Mouse (Mus musculus): ENCODE measurements around the gene Hipk3. TPM values are rescaled to one million over a fixed set of nuclear protein-coding genes. Genes with fewer than 3 reads are reported as not detected.

The Hipk3 gene
- polyA plus RNA-seq, 1 experiment from 2014 or later = 5.7 TPM

GRCm38 (mm10) chr2:104436226-104436625 is 58.0 kb downstream of the Hipk3 start:
- Histone ChIP-seq H3K9ac (replicated peaks) (no peak overlapping the region), H3K27ac (no peak overlapping the region), H3K27me3 (no peaks in the 10 kb centered on the region), H3K9me3 (no peaks in the 10 kb centered on the region), H3K36me3 (peaks cover 55% of the 10 kb centered on the region), H3K4me1 (replicated peaks) (no peaks in the 10 kb centered on the region), H3K4me3 (replicated peaks) (no peak overlapping the region), H3K4me2 (replicated peaks) (no peak overlapping the region)
- no peak for ATAC-seq
- 93% methylated on average over 3 of the region's 3 CpGs for WGBS

DNA sequence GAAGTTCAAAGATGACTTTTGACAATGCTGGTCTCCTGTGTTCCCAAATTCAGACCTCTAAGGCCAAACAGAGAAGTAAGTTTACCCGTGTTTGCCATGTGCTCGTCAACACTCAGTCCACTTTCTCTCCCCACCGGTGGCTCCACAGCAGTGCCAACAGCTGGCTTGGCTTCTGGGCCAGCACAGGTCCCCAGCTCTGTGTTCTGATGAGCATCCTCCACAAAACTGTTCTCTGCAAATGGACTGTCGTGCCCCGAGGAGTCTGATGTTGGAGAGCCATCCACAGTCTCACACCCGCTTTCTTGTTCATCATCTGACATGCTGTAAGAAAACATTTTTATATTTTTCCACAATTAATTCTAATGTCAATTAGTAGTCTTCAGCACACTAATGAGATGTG is 63.2 kb downstream of the Hipk3 start:
- no peak overlapping the region for H3K27ac ChIP-seq
- no peaks in the 10 kb centered on the region for H3K4me1 ChIP-seq (replicated peaks)
- peaks cover 56% of the 10 kb centered on the region for H3K36me3 ChIP-seq
- H3K4me2 ChIP-seq (replicated peaks) = no peak overlapping the region
- 95% methylated on average over 6 of the region's 6 CpGs for WGBS
- no peak overlapping the region for H3K9ac ChIP-seq (replicated peaks)
- no peaks in the 10 kb centered on the region for H3K27me3 ChIP-seq
- H3K9me3 ChIP-seq = no peaks in the 10 kb centered on the region
- no peak for ATAC-seq
- no peak overlapping the region for H3K4me3 ChIP-seq (replicated peaks)

DNA sequence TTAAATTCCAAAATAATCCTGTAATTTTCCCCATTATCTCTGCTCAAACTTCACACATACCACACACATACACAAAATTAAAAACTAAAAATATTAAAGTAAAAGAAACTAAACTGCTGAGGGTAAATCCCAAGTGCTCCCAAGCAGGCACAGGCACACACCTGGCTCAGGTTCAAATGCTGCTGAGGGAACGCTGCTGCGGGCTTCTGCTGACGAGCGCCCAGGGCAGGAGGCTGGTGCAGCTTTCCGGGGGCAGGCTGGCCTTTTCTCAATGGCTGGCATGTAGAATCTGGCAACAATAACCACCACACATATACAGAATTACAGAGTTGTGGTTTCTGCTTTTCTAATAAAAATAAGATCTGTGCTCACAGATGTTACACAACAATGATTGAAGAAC is 63.7 kb downstream of the Hipk3 start:
- Histone ChIP-seq H3K9me3 (no peaks in the 10 kb centered on the region), H3K9ac (replicated peaks) (no peak overlapping the region), H3K27ac (no peak overlapping the region), H3K36me3 (peaks cover 51% of the 10 kb centered on the region), H3K4me2 (replicated peaks) (no peak overlapping the region), H3K4me1 (replicated peaks) (no peaks in the 10 kb centered on the region), H3K4me3 (replicated peaks) (no peak overlapping the region), H3K27me3 (no peaks in the 10 kb centered on the region)
- ATAC-seq = no peak
- 98% methylated on average over 5 of the region's 5 CpGs for WGBS

- no peak for ATAC-seq
- Histone ChIP-seq H3K4me3 (replicated peaks) (no peak overlapping the region), H3K27me3 (no peaks in the 10 kb centered on the region), H3K36me3 (peaks cover 17% of the 10 kb centered on the region), H3K4me2 (replicated peaks) (no peak overlapping the region), H3K4me1 (replicated peaks) (no peaks in the 10 kb centered on the region), H3K9ac (replicated peaks) (no peak overlapping the region), H3K27ac (no peak overlapping the region), H3K9me3 (no peaks in the 10 kb centered on the region)
- WGBS = 83% methylated on average over 3 of the region's 3 CpGs
These were observed 68.1 kb downstream of the Hipk3 start for GRCm38 (mm10) chr2:104426112-104426511.

- Histone ChIP-seq H3K4me3 (replicated peaks) (no peak overlapping the region), H3K27ac (no peak overlapping the region), H3K4me1 (replicated peaks) (no peaks in the 10 kb centered on the region), H3K9me3 (no peaks in the 10 kb centered on the region), H3K9ac (replicated peaks) (no peak overlapping the region), H3K36me3 (no peaks in the 10 kb centered on the region), H3K27me3 (no peaks in the 10 kb centered on the region), H3K4me2 (replicated peaks) (no peak overlapping the region)
- 5% methylated on average over 1 of the region's 1 CpGs for WGBS
- ATAC-seq = peak; percentile 77
These were observed 72.0 kb downstream of the Hipk3 start for GRCm38 (mm10) chr2:104422230-104422629.

DNA sequence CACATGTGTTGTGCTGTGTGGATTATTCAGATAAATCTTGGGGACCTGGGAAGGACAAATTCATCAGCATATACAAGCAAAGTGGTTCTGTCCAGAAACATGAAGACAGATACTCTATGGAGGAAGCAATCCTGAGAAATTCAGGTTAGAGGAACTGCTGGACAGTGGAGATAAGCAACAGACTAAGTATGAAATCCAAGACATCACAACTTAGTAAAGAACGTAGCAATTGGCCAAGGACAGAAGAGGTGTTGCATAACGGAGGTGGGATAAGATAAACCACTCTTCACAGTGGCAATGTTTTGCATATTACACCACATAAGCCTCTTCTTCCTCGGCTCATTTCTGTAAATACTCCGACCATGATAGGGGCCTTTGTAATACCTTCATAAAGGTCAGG is 73.4 kb downstream of the Hipk3 start:
- Histone ChIP-seq H3K9me3 (no peaks in the 10 kb centered on the region), H3K4me2 (replicated peaks) (no peak overlapping the region), H3K36me3 (no peaks in the 10 kb centered on the region), H3K27me3 (no peaks in the 10 kb centered on the region), H3K4me1 (replicated peaks) (no peaks in the 10 kb centered on the region), H3K9ac (replicated peaks) (no peak overlapping the region), H3K27ac (no peak overlapping the region), H3K4me3 (replicated peaks) (no peak overlapping the region)
- WGBS = 90% methylated on average over 4 of the region's 4 CpGs
- no peak for ATAC-seq

- H3K36me3 ChIP-seq = no peaks in the 10 kb centered on the region
- ATAC-seq = no peak
These were observed 74.2 kb downstream of the Hipk3 start for GRCm38 (mm10) chr2:104419999-104420398.

DNA sequence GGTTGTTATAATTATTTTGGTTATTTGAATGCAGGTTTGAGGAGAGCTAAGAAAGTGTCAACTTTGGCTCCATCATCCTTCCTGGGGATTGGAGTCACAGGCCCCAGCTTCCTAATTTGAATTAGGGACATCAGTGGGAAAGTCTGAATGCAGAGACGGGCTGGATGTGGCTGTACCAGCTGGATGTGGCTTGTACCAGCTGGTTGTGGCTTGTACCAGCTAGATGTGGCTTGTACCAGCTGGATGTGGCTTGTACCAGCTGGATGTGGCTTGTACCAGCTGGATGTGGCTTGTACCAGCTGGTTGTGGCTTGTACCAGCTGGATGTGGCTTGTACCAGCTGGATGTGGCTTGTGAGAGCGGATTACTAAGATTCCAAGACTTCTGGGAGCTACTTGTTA is 74.8 kb downstream of the Hipk3 start:
- H3K36me3 ChIP-seq = no peaks in the 10 kb centered on the region
- no peaks in the 10 kb centered on the region for H3K27me3 ChIP-seq
- H3K4me1 ChIP-seq (replicated peaks) = no peaks in the 10 kb centered on the region
- no peak overlapping the region for H3K4me2 ChIP-seq (replicated peaks)
- H3K27ac ChIP-seq = no peak overlapping the region
- 94% methylated on average over 2 of the region's 2 CpGs for WGBS
- H3K9me3 ChIP-seq = no peaks in the 10 kb centered on the region
- ATAC-seq = no peak
- no peak overlapping the region for H3K9ac ChIP-seq (replicated peaks)
- no peak overlapping the region for H3K4me3 ChIP-seq (replicated peaks)

More at GRCm38 (mm10) chr2:104419999-104420398, 74.2 kb downstream of the Hipk3 start:
- Histone ChIP-seq H3K4me3 (replicated peaks) (no peak overlapping the region), H3K4me2 (replicated peaks) (no peak overlapping the region), H3K27ac (no peak overlapping the region), H3K9ac (replicated peaks) (no peak overlapping the region), H3K4me1 (replicated peaks) (no peaks in the 10 kb centered on the region), H3K27me3 (no peaks in the 10 kb centered on the region), H3K9me3 (no peaks in the 10 kb centered on the region)
- WGBS = 96% methylated on average over 1 of the region's 1 CpGs

DNA sequence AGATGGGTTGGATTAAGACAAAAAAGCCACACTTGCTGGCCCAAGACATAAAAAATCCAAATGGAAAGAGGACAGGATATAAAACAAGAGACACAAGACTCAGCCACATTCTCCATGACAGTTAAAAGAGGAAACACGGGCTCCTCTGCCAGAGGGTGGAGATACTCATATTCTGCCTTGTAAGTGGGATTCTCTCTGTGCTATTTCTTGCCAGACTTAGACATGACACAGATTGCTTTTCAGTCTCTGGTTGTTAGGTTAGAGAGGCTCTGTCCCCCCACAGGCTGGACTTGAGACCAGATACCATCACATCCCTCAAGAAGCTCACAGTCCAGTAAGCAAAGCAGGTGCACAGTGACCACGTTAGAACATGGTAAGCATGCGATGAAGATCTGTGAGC is 81.2 kb downstream of the Hipk3 start:
- 81% methylated on average over 3 of the region's 3 CpGs for WGBS
- H3K27me3 ChIP-seq = peaks cover 37% of the 10 kb centered on the region

GRCm38 (mm10) chr2:104412496-104412895 is 81.8 kb downstream of the Hipk3 start:
- no peaks in the 10 kb centered on the region for H3K9me3 ChIP-seq
- H3K4me1 ChIP-seq (replicated peaks) = peaks cover 23% of the 10 kb centered on the region
- no peaks in the 10 kb centered on the region for H3K36me3 ChIP-seq
- no peak overlapping the region for H3K4me3 ChIP-seq (replicated peaks)
- WGBS = 46% methylated on average over 4 of the region's 4 CpGs
- no peak for ATAC-seq
- H3K27me3 ChIP-seq = peaks cover 42% of the 10 kb centered on the region
- no peak overlapping the region for H3K9ac ChIP-seq (replicated peaks)
- H3K27ac ChIP-seq = no peak overlapping the region
- no peak overlapping the region for H3K4me2 ChIP-seq (replicated peaks)

More for the DNA sequence above, 81.2 kb downstream of the Hipk3 start:
- Histone ChIP-seq H3K4me1 (replicated peaks) (peaks cover 18% of the 10 kb centered on the region), H3K9ac (replicated peaks) (no peak overlapping the region), H3K36me3 (no peaks in the 10 kb centered on the region), H3K9me3 (no peaks in the 10 kb centered on the region), H3K4me2 (replicated peaks) (no peak overlapping the region), H3K4me3 (replicated peaks) (no peak overlapping the region), H3K27ac (no peak overlapping the region)
- ATAC-seq = no peak

DNA sequence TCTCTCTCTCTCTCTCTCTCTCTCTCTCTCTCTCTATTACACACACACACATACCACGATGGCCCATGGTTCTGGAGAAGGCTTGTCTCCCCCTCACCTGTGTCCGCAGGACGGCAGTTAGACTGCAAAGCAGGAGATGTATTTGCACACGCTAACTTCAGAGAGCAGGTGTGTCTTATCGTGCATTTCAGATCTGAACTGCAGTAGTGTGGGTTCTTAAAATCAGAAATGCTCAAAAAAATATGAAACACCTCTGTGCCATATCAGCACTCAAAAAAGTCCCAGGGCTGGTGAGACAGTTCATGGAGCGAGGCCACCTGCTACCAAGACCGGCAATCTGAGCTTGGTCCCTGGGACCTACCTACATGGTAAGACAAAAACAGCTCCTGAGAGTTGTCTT is 82.4 kb downstream of the Hipk3 start:
- ATAC-seq = no peak

GRCm38 (mm10) chr2:104410963-104411545 is 83.2 kb downstream of the Hipk3 start, which contains the start of gene D430041D05Rik:
TSS of gene D430041D05Rik (minus strand) at chr2:104411013.
- H3K4me1 ChIP-seq (replicated peaks) = peaks cover 26% of the 10 kb centered on the region
- WGBS = 73% methylated on average over 4 of the region's 4 CpGs
- H3K27ac ChIP-seq = peak within 1 kb of the TSS; percentile 92
- no peak for ATAC-seq
- peak within 1 kb of the TSS; percentile 84 for H3K4me2 ChIP-seq (replicated peaks)
- peaks cover 47% of the 10 kb centered on the region for H3K27me3 ChIP-seq
- H3K9me3 ChIP-seq = no peaks in the 10 kb centered on the region
- H3K36me3 ChIP-seq = no peaks in the 10 kb centered on the region
- peak within 1 kb of the TSS; percentile 62 for H3K4me3 ChIP-seq (replicated peaks)
- H3K9ac ChIP-seq (replicated peaks) = peak within 1 kb of the TSS; percentile 93

More for the DNA sequence above, 82.4 kb downstream of the Hipk3 start:
- no peak overlapping the region for H3K4me2 ChIP-seq (replicated peaks)
- peaks cover 26% of the 10 kb centered on the region for H3K4me1 ChIP-seq (replicated peaks)
- no peak overlapping the region for H3K4me3 ChIP-seq (replicated peaks)
- 92% methylated on average over 7 of the region's 7 CpGs for WGBS
- H3K27me3 ChIP-seq = peaks cover 47% of the 10 kb centered on the region
- no peaks in the 10 kb centered on the region for H3K36me3 ChIP-seq
- no peaks in the 10 kb centered on the region for H3K9me3 ChIP-seq
- no peak overlapping the region for H3K27ac ChIP-seq
- H3K9ac ChIP-seq (replicated peaks) = no peak overlapping the region

Measured in midbrain, embryonic 13.5 days (tissue).